Mouse (Mus musculus) layer of hippocampus, adult 9-10 months (tissue): ENCODE data around the gene Rufy2.

Source experiments
- DNase-seq: peaks from one replicate; pipeline ENCODE4 v3.0.0; 2022; ENCODE audit warnings: low spot score

The Rufy2 gene

GRCm38 (mm10) chr10:62980039-62980954, at the start of gene Rufy2:
TSS of gene Rufy2 (plus strand) at chr10:62980223.
- DNase-seq: peak; percentile 75

DNA sequence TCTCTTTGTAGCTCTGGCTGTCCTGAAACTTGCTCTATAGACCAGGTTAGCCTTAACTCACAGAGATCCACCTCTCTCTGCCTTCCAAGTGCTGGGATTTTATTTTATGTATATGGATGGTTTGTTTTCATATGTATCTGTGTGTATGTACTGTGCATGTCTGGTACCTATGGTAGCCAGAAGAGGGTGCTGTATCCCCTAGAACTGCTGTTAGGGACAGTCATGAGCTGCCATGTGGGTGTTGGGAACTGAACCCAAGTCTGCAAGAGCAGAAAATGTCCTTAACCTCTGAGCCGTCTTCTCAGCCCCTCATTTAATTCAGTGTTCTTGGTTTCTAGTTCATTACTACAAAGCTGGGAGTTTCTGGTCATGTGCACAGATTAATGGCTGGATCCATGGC, 47.6 kb upstream of the Rufy2 start:
- no peak for DNase-seq

GRCm38 (mm10) chr10:62944975-62945580, 34.9 kb upstream of the Rufy2 start:
- DNase-seq: no peak

DNA sequence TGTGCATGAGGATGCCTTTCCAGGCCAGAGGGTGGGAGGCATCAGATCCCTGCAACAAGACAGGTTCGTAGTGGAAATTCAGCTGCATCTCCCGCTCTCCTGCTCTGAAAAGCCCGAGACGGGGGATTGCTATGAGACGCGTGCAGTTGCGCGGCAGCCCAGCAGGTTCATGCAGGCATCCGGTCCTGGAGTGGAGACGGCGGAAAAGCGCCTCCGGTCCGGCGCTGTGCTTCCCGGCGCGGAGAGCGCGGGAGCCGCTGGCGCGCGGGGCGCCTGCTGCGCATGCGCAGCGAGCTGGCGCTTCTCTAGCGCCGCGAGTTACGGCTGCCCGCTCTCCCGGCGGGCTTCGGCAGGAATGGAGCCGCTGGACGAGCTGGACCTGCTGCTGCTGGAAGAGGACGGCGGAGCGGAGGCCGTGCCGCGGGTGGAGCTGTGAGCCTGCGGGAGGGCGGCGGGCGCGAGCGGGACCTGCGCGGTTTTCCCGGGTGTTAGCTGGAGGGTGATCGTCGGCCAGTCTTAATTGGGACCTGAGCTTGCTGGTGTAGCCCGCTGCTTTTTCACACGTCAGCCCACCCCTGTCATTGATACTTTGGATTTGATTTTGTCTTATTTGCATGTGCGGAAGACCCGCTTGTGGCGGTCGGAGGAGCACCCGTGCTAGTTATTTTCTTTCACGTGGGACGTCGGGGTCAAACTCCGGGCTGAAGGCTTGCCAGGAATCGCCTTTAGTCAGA, 33.1 kb upstream of the Rufy2 start, which contains the start of gene Dna2:
TSS of gene Dna2 (plus strand) at position 289 of the 734 bp plus-strand sequence.
- peak; percentile 30 for DNase-seq

GRCm38 (mm10) chr10:62948551-62948950, 31.5 kb upstream of the Rufy2 start:
- no peak for DNase-seq

- DNase-seq: no peak
Observed at GRCm38 (mm10) chr10:62963956-62964355, 16.1 kb upstream of the Rufy2 start.

GRCm38 (mm10) chr10:62965796-62966195, 14.2 kb upstream of the Rufy2 start:
- DNase-seq: no peak

DNA sequence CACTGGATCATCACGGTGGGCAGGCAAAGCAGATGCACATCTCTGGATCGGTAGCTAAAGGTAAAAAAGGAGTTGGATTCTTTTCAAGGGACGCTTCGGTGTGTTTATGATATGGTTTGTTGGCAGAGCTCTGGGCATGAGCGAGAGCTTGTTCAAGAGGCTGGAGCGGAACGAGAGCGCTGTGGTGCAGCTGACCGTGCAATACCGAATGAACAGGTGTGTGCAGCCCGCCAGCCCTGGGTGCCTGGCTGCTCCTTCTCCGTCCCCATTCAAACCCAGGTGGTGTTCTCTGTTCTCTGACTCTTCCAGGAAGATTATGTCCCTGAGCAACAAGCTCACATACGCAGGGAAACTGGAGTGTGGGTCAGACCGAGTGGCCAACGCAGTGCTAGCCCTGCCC, 13.7 kb upstream of the Rufy2 start:
- no peak for DNase-seq

DNA sequence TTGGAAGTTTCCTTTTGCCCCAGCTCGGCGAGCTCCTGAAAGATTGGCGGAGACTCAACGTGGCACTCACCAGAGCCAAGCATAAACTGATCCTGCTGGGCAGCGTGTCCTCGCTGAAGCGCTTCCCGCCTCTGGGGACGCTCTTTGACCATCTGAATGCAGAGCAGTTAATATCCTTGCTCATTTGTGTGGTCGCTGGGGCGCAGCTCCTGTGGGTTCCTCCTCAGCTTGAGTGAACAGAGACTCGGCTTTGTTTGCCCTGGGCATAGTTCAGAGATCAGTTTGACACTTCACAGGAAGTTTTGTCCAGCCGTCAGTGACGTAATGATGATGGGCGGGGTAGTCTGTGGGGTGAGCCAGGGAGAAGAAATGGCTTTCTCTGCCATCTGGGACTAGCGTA, 8.2 kb upstream of the Rufy2 start:
- no peak for DNase-seq

GRCm38 (mm10) chr10:62979667-62980038, 370 bp upstream of the Rufy2 start:
- DNase-seq: no peak

- DNase-seq: no peak
Observed at GRCm38 (mm10) chr10:62984072-62984471, 4.0 kb downstream of the Rufy2 start.

DNA sequence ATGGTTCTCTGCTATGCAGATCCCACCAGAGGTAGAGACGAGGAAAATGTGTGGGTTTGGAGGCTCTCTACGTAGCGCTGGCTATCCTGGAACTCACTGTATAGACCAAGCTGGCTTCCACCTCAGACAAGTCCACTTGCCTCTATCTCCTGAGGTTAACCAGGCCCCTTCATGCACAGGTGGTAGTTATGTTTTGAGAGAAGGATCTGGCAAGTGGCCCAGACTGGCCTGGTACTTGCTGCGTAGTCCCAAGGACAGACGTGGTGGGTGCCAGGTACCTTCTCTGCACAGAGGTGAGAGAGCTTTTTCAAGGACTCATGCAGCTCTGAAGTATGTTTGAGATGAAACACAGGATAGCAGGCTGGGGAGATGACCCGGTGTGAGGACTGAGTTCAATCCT, 4.5 kb downstream of the Rufy2 start:
- DNase-seq: no peak

DNA sequence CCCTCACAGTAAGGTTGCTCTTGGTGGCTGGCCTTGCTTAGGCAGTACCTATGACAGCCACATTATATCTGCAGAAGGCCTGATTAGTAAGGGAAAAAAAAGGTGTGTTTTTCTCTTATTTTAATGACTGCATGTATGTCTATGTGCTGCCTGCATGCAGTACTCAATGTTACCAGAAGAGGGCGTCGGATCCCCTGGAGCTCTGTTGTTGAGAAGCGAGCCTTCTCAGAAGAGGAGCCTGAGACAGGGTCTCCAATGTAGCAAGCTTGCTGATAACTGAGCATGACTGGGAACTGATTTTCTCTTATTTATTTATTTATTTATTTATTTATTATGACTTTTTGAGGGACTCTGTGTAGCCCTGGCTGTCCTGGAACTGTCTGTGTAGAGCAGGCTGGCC, 7.3 kb downstream of the Rufy2 start:
- DNase-seq: no peak

DNA sequence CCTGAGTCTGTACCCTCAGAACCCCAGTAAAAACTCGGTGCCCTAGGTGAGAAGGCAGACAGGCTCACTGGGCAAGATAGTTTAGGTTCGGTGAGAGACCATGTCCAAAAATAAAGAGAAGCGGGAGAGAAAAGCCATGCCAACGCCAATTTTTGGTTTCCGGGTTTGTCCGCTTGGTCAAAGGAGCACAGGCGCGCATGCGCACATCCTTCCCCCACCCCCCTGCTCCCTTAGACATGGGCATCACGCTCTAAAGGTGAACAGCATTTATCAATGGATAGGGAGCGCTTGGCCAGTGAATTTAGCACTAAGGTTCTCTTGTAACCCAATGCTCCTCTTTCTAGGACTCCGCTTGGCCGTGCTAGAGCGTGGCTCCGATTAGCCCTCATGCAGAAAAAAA, 10.6 kb downstream of the Rufy2 start:
- DNase-seq: no peak

DNA sequence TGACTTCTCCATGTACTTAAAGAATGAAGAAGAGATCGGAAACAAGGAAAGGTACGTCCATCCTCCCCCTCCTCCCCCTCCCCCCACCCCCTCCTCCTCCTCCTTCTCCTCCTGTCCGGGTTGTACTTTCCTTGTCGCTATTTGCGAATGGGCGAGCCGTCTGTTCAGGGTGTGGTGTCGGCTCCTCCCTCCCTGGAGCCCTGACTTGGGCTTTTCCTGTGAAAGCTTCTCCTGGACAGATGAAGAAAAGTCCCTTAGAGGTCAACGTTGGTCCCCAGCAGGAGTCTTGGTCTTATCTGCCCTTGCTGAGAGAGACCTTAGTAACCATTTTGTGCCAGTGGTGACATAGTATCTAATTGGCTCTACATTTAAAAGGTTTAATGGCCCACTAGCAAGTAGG, 14.0 kb downstream of the Rufy2 start:
- DNase-seq: no peak

- no peak for DNase-seq
Observed at GRCm38 (mm10) chr10:63000584-63000983, 20.6 kb downstream of the Rufy2 start.

- DNase-seq: no peak
Observed at GRCm38 (mm10) chr10:63003252-63003651, 23.2 kb downstream of the Rufy2 start.

DNA sequence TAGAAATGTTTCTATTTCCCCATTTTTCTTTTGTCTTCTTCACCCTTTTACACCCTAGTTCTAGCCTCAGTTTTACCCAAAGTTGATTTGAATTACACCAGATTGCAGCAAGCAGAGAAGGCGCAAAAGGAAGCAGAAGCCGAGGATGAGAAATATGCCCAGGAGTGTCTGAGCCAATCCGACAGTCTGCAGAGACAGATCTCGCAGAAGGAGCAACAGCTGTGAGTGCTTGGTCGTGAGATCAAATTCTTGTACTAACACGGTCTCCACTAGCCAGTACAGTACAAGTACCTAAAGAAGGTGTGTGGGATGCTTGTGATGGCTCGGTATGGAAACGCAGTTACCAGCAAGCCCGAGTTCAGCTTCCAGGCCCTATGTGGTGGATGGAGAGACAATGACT, 24.5 kb downstream of the Rufy2 start:
- DNase-seq: no peak

GRCm38 (mm10) chr10:63008193-63008592, 28.2 kb downstream of the Rufy2 start:
- no peak for DNase-seq

DNA sequence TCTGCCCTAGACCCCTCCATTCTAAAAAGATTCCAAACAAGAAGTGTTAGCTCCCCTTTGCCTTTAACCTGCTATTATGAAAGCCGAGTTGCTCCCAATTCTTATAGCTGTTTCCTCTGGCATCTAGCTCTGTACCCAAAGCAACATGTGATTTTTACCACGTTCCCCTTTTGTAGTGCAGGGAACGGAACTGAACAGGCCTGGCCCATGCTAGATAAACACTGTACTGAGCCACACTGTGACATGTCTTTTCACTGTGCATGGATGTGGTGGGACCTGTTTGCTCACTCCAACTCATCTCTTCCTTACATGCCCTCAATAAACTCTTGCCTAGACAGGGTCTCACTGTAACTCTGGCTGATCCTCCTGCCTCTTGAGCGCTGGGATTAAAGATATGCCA, 30.2 kb downstream of the Rufy2 start:
- DNase-seq: no peak

GRCm38 (mm10) chr10:63011556-63011955, 31.5 kb downstream of the Rufy2 start:
- no peak for DNase-seq

- no peak for DNase-seq
Observed at GRCm38 (mm10) chr10:63013476-63013875, 33.5 kb downstream of the Rufy2 start.

- no peak for DNase-seq
Observed at GRCm38 (mm10) chr10:63014168-63014567, 34.1 kb downstream of the Rufy2 start.
